Mouse (Mus musculus) neural tube, embryonic 11.5 days (tissue): ENCODE data around the gene Gm3248. TPM values are rescaled to one million over a fixed set of nuclear protein-coding genes. Genes with fewer than 3 reads are reported as not detected.
A peak's percentile ranks its signal among the peaks of the same experiment; 100 is the strongest.
"Not testable (repeated sequence)": the region's sequence is repeated elsewhere in the genome, so short reads cannot be mapped to it uniquely, and the experiment has no call there.

ENCODE experiments used
- ATAC-seq: fragments of 200-750 bp; cut with Nextera tagmentation; 2 replicates; pipeline ENCODE4 v1.8.0; 2017; ENCODE audit warnings: moderate number of reproducible peaks, mild to moderate bottlenecking, moderate TSS enrichment, moderate library complexity; ENCODE audit not compliant: insufficient read depth, low FRiP score, low TSS enrichment
- DNase-seq: peaks from one replicate; pipeline ENCODE4 v3.0.0-alpha.2; 2015; ENCODE audit warnings: low spot score
- H3K27ac ChIP-seq: fragments of 300-500 bp; sonication (generic); 2 replicates; pipeline ENCODE4 v1.5.1; 2014; ENCODE audit warnings: low read depth, mild to moderate bottlenecking, low read length
- H3K27me3 ChIP-seq: fragments of 300-500 bp; sonication (generic); 2 replicates; pipeline ENCODE4 v1.6.1; 2014; ENCODE audit warnings: mild to moderate bottlenecking, low read length, mixed read lengths; ENCODE audit not compliant: control insufficient read depth, insufficient read depth
- H3K36me3 ChIP-seq: fragments of 300-500 bp; sonication (generic); 2 replicates; pipeline ENCODE4 v1.6.1; 2014; ENCODE audit warnings: mild to moderate bottlenecking, low read length, moderate library complexity, mixed read lengths; ENCODE audit not compliant: control insufficient read depth, insufficient read depth
- H3K4me1 ChIP-seq: fragments of 300-500 bp; sonication (generic); 2 replicates; pipeline ENCODE4 v1.6.1; 2014; ENCODE audit warnings: low read length, mixed read lengths; ENCODE audit not compliant: control insufficient read depth, insufficient read depth
- H3K4me2 ChIP-seq: fragments of 300-500 bp; sonication (generic); 2 replicates; pipeline ENCODE4 v1.6.1; 2014; ENCODE audit warnings: low read depth, mild to moderate bottlenecking, moderate library complexity
- H3K4me3 ChIP-seq: fragments of 300-500 bp; sonication (generic); 2 replicates; pipeline ENCODE4 v1.5.1; 2014; ENCODE audit warnings: low read depth, low read length
- H3K9ac ChIP-seq: fragments of 300-500 bp; sonication (generic); 2 replicates; pipeline ENCODE4 v1.6.1; 2014; ENCODE audit warnings: mild to moderate bottlenecking, low read length
- H3K9me3 ChIP-seq: fragments of 300-500 bp; sonication (generic); 2 replicates; pipeline ENCODE4 v1.6.1; 2016; ENCODE audit warnings: low read length; ENCODE audit not compliant: control insufficient read depth
- WGBS: fragments of 180-500 bp; shearing (Covaris S2); extraction: QIAGEN DNeasy Blood & Tissue Kit; methylation state at CpG from one replicate; pipeline ENCODE4 v1.1.7; 2014; 5-methylcytosine and 5-hydroxymethylcytosine counted together
- polyA plus RNA-seq: library from polyadenylated mRNA; unstranded; fragments of >200 nt; fragmentation: Nextera tagmentation; extraction: Ambion mirVana; gene quantifications from 2 replicates; pipeline ENCODE4 v1.2.1, GENCODE M21; 2014

Gene Gm3248
- 0.85 and 1.2 TPM in 2 replicates for polyA plus RNA-seq

- H3K27ac ChIP-seq, H3K4me1 ChIP-seq, ATAC-seq, H3K36me3 ChIP-seq, H3K9me3 ChIP-seq, H3K27me3 ChIP-seq: not testable (repeated sequence)
- Histone ChIP-seq H3K9ac (0 out of 2 replicates have a peak within 1 kb of the TSS, but pooled peaks have one; percentile 15), H3K4me3 (peak within 1 kb of the TSS; percentile 36), H3K4me2 (peak within 1 kb of the TSS; percentile 63)
- peak; percentile 53 for DNase-seq
- WGBS = 2% methylated on average over 9 of the region's 23 CpGs
Measured at GRCm38 (mm10) chr14:5961635-5962034, at the start of gene Gm3248. Gene Gm3248, minus strand, starts transcription at chr14:5961745.

- not testable (repeated sequence) for H3K4me1 ChIP-seq, H3K4me3 ChIP-seq, ATAC-seq, H3K27ac ChIP-seq, H3K27me3 ChIP-seq, H3K9ac ChIP-seq, H3K36me3 ChIP-seq, DNase-seq, H3K9me3 ChIP-seq, H3K4me2 ChIP-seq
- WGBS = 84% methylated on average over 4 of the region's 7 CpGs
Measured at GRCm38 (mm10) chr14:5987136-5987535, 25.6 kb upstream of the Gm3248 start.

DNA sequence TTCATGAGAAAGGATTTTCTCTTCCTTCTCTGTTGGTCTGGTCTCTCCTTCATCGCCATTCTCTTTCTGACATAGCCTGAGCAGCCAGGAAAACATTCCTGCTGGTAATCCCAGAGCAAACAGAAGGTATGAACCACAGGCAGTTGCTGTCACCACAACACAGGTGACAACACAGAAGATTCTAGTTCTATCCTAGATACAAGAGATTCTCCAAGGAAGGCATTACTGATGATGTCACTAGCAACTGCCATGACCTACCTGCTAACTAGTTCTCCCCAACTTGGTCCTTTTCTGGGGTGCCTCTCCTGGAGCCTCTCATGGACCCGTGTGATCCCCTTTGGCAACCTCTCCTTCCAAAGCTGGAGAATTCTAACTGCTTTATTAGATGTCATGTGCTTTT is 17.5 kb upstream of the Gm3248 start, which contains the start of gene Gm3453:
Gene Gm3453, minus strand, starts transcription at position 101 of the 400 bp plus-strand sequence.
- ATAC-seq, H3K27me3 ChIP-seq, H3K9ac ChIP-seq, H3K4me3 ChIP-seq, H3K4me1 ChIP-seq, H3K27ac ChIP-seq, H3K9me3 ChIP-seq, DNase-seq, H3K36me3 ChIP-seq, H3K4me2 ChIP-seq: not testable (repeated sequence)
- WGBS = 61% methylated on average over 2 of the region's 2 CpGs

GRCm38 (mm10) chr14:5962441-5962840 is 896 bp upstream of the Gm3248 start:
- not testable (repeated sequence) for H3K36me3 ChIP-seq, H3K27ac ChIP-seq, H3K4me1 ChIP-seq, H3K27me3 ChIP-seq, H3K9ac ChIP-seq, H3K4me2 ChIP-seq, H3K9me3 ChIP-seq, H3K4me3 ChIP-seq, DNase-seq, ATAC-seq
- WGBS = 26% methylated on average over 4 of the region's 4 CpGs

- not testable (repeated sequence) for H3K36me3 ChIP-seq, H3K9me3 ChIP-seq, H3K4me1 ChIP-seq, H3K27me3 ChIP-seq, H3K27ac ChIP-seq, ATAC-seq
- peak; percentile 46 for DNase-seq
- H3K4me2 ChIP-seq = peak overlapping the region; percentile 63
- 0 out of 2 replicates have a peak overlapping the region, but pooled peaks have one; percentile 15 for H3K9ac ChIP-seq
- peak overlapping the region; percentile 36 for H3K4me3 ChIP-seq
- under 1% methylated on average over 19 of the region's 24 CpGs for WGBS
Measured at GRCm38 (mm10) chr14:5961102-5961501, 443 bp downstream of the Gm3248 start.

DNA sequence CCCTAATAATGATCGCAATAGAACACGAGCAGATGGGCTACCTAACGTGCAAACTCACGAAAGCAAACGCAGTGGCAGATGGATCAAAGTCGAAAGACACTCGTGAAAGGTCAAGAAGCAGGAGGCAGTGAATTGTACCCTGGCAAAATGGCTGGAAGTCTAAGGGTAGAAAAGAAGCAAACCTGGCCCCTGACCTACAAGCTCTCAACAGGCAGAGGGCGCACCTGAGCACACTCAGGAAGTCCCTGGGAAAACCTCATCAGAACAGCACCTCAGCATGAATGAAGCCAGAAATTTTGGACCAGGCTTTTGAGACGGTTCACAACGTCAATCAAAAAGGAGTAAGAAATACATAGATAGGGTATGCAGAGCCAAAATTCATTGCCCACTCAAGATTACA is 1.1 kb downstream of the Gm3248 start:
- not testable (repeated sequence) for ATAC-seq, H3K9me3 ChIP-seq, H3K4me3 ChIP-seq, H3K4me1 ChIP-seq, H3K27me3 ChIP-seq, DNase-seq, H3K36me3 ChIP-seq, H3K27ac ChIP-seq, H3K4me2 ChIP-seq, H3K9ac ChIP-seq
- 0% methylated on average over 3 of the region's 10 CpGs for WGBS

DNA sequence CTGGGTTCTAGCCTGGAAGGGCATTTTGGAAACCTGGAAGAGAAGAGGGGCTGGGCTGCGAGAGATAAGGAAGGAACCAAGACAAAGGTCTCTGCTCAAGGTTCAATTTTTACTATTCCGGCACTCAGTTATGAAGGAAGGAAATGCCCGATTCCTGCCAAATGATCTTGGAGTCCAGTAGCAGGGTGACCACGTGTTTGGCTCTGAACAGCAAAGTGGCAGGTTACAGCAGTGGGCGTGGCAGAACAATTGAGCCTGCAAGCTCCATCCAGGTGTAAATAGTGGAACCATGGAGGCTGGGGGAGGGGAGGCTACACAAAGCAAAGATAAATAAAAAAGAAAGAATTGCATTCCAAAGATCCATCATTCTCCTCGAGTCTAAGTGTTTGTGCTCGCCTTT is 38.3 kb downstream of the Gm3248 start:
- not testable (repeated sequence) for H3K4me3 ChIP-seq, H3K9me3 ChIP-seq, H3K9ac ChIP-seq, ATAC-seq, H3K27ac ChIP-seq, H3K36me3 ChIP-seq, H3K4me2 ChIP-seq, DNase-seq, H3K4me1 ChIP-seq, H3K27me3 ChIP-seq
- 84% methylated on average over 7 of the region's 7 CpGs for WGBS

- not testable (repeated sequence) for ATAC-seq, DNase-seq, H3K9me3 ChIP-seq, H3K4me2 ChIP-seq, H3K27ac ChIP-seq, H3K9ac ChIP-seq, H3K4me3 ChIP-seq, H3K4me1 ChIP-seq, H3K36me3 ChIP-seq, H3K27me3 ChIP-seq
- 75% methylated on average over 4 of the region's 4 CpGs for WGBS
Measured at GRCm38 (mm10) chr14:5918330-5918942, 43.1 kb downstream of the Gm3248 start.

DNA sequence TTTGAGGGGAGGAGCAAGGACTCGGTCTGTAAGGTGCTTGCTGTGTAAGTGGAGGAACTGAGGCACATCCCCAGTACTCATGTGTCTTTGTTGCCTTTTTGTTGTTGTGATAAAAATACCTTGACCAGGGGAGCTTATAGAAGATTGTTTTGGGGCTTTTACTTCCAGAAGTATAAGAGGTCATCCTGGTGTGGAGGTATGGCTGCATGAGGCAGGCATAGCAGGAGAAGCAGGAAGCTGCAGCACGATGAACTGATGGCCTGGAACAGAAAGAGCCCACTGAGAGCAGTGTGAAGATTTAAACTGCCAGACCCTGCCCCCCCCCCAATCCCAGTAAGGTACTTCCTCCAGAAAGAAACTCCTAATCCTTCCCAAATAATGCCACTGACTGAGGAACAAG is 47.8 kb downstream of the Gm3248 start:
- H3K9ac ChIP-seq, H3K36me3 ChIP-seq, H3K9me3 ChIP-seq, H3K4me3 ChIP-seq, H3K27me3 ChIP-seq, DNase-seq, H3K27ac ChIP-seq, ATAC-seq, H3K4me1 ChIP-seq, H3K4me2 ChIP-seq: not testable (repeated sequence)
- 87% methylated on average over 2 of the region's 2 CpGs for WGBS
